Mouse (Mus musculus): ENCODE measurements at regions not wholly inside any gene's neighbourhood (a gene's known extent, or its start where the extent isn't known, plus 50 kb on each side); places are given as distances from the start of the nearest gene placed in this dataset.
"Not testable (repeated sequence)": the region's sequence is repeated elsewhere in the genome, so short reads cannot be mapped to it uniquely, and the experiment has no call there.

- Histone ChIP-seq H3K9ac (no peak overlapping the region), H3K27me3 (replicated peaks) (no peaks in the 10 kb centered on the region), H3K27ac (no peak overlapping the region), H3K9me3 (no peaks in the 10 kb centered on the region), H3K4me2 (replicated peaks) (no peak overlapping the region), H3K4me3 (no peak overlapping the region), H3K4me1 (peaks cover 12% of the 10 kb centered on the region), H3K36me3 (no peaks in the 10 kb centered on the region)
- 81% methylated on average over 8 of the region's 8 CpGs for WGBS
- no peak for ATAC-seq (ENCODE audit: low FRiP score, low read depth)
Measured at GRCm38 (mm10) chr2:129912556-129912955, 99.6 kb upstream of the Tgm3 start.

- no peak overlapping the region for H3K9ac ChIP-seq
- no peak overlapping the region for H3K27ac ChIP-seq
- 83% methylated on average over 8 of the region's 8 CpGs for WGBS
- H3K4me1 ChIP-seq: peaks cover 4% of the 10 kb centered on the region; the same call in 1 of the 2 replicates
- H3K9me3 ChIP-seq: no peaks in the 10 kb centered on the region
- no peak for ATAC-seq (ENCODE audit: low FRiP score, low read depth)
- H3K4me2 ChIP-seq (replicated peaks): no peak overlapping the region
- no peak overlapping the region for H3K4me3 ChIP-seq
- no peaks in the 10 kb centered on the region for H3K36me3 ChIP-seq
- H3K27me3 ChIP-seq (replicated peaks): no peaks in the 10 kb centered on the region
Measured at GRCm38 (mm10) chr2:129914261-129914660, 97.9 kb upstream of the Tgm3 start.

- Histone ChIP-seq H3K4me2 (replicated peaks) (no peak overlapping the region), H3K27me3 (replicated peaks) (no peaks in the 10 kb centered on the region), H3K9ac (no peak overlapping the region), H3K27ac (no peak overlapping the region), H3K4me1 (no peaks in the 10 kb centered on the region), H3K36me3 (no peaks in the 10 kb centered on the region), H3K9me3 (no peaks in the 10 kb centered on the region), H3K4me3 (no peak overlapping the region)
- no peak for ATAC-seq (ENCODE audit: low FRiP score, low read depth)
- 91% methylated on average over 7 of the region's 7 CpGs for WGBS
Measured at GRCm38 (mm10) chr2:129916411-129916810, 95.7 kb upstream of the Tgm3 start.

GRCm38 (mm10) chr2:129918141-129918790 lies 93.9 kb upstream of the Tgm3 start:
- Histone ChIP-seq H3K9ac (no peak overlapping the region), H3K4me2 (replicated peaks) (no peak overlapping the region), H3K27ac (no peak overlapping the region), H3K4me3 (no peak overlapping the region), H3K4me1 (no peaks in the 10 kb centered on the region), H3K27me3 (replicated peaks) (no peaks in the 10 kb centered on the region), H3K36me3 (no peaks in the 10 kb centered on the region), H3K9me3 (no peaks in the 10 kb centered on the region)
- WGBS: 91% methylated on average over 9 of the region's 9 CpGs
- no peak for ATAC-seq (ENCODE audit: low FRiP score, low read depth)

GRCm38 (mm10) chr2:129919551-129919950 lies 92.6 kb upstream of the Tgm3 start:
- Histone ChIP-seq H3K27ac (no peak overlapping the region), H3K4me2 (replicated peaks) (no peak overlapping the region), H3K9ac (no peak overlapping the region), H3K27me3 (replicated peaks) (no peaks in the 10 kb centered on the region), H3K4me3 (no peak overlapping the region), H3K9me3 (no peaks in the 10 kb centered on the region), H3K4me1 (no peaks in the 10 kb centered on the region), H3K36me3 (no peaks in the 10 kb centered on the region)
- 88% methylated on average over 4 of the region's 4 CpGs for WGBS
- no peak for ATAC-seq (ENCODE audit: low FRiP score, low read depth)

GRCm38 (mm10) chr2:129927218-129927617 lies 84.9 kb upstream of the Tgm3 start:
- no peaks in the 10 kb centered on the region for H3K36me3 ChIP-seq
- H3K4me1 ChIP-seq: no peaks in the 10 kb centered on the region
- H3K27ac ChIP-seq: no peak overlapping the region
- H3K9me3 ChIP-seq: no peaks in the 10 kb centered on the region
- 83% methylated on average over 2 of the region's 2 CpGs for WGBS
- no peak for ATAC-seq (ENCODE audit: low FRiP score, low read depth)
- no peak overlapping the region for H3K4me2 ChIP-seq (replicated peaks)
- H3K9ac ChIP-seq: no peak overlapping the region
- H3K4me3 ChIP-seq: no peak overlapping the region
- H3K27me3 ChIP-seq (replicated peaks): no peaks in the 10 kb centered on the region

- Histone ChIP-seq H3K27me3 (replicated peaks) (no peaks in the 10 kb centered on the region), H3K4me1 (no peaks in the 10 kb centered on the region), H3K9me3 (no peaks in the 10 kb centered on the region), H3K9ac (no peak overlapping the region), H3K4me3 (no peak overlapping the region), H3K4me2 (replicated peaks) (no peak overlapping the region), H3K27ac (no peak overlapping the region), H3K36me3 (no peaks in the 10 kb centered on the region)
- ATAC-seq (ENCODE audit: low FRiP score, low read depth): no peak
- 92% methylated on average over 1 of the region's 1 CpGs for WGBS
Measured at GRCm38 (mm10) chr2:129933578-129933977, 78.6 kb upstream of the Tgm3 start.

- Histone ChIP-seq H3K4me3 (no peak overlapping the region), H3K27ac (no peak overlapping the region), H3K9me3 (no peaks in the 10 kb centered on the region), H3K36me3 (no peaks in the 10 kb centered on the region), H3K27me3 (replicated peaks) (no peaks in the 10 kb centered on the region), H3K9ac (no peak overlapping the region), H3K4me2 (replicated peaks) (no peak overlapping the region), H3K4me1 (no peaks in the 10 kb centered on the region)
- no peak for ATAC-seq (ENCODE audit: low FRiP score, low read depth)
- WGBS: 89% methylated on average over 4 of the region's 4 CpGs
Measured at GRCm38 (mm10) chr2:129942824-129943223, 69.3 kb upstream of the Tgm3 start.

- WGBS: 43% methylated on average over 20 of the region's 20 CpGs
- Histone ChIP-seq H3K27ac (no peak overlapping the region), H3K4me3 (no peak overlapping the region), H3K4me1 (no peaks in the 10 kb centered on the region), H3K9ac (0 out of 2 replicates have a peak overlapping the region, but pooled peaks have one; percentile 3), H3K9me3 (no peaks in the 10 kb centered on the region), H3K27me3 (replicated peaks) (no peaks in the 10 kb centered on the region), H3K4me2 (replicated peaks) (peak overlapping the region; percentile 47), H3K36me3 (no peaks in the 10 kb centered on the region)
- no peak for ATAC-seq (ENCODE audit: low FRiP score, low read depth)
Measured at GRCm38 (mm10) chr2:129947847-129948553, 64.1 kb upstream of the Tgm3 start.

GRCm38 (mm10) chr2:129949786-129950185 lies 62.4 kb upstream of the Tgm3 start:
- not testable (repeated sequence) for H3K4me2 ChIP-seq (replicated peaks); H3K4me1 ChIP-seq; H3K27me3 ChIP-seq (replicated peaks); H3K27ac ChIP-seq; ATAC-seq (ENCODE audit: low FRiP score, low read depth); H3K36me3 ChIP-seq; H3K9ac ChIP-seq; H3K9me3 ChIP-seq; H3K4me3 ChIP-seq
- WGBS: 91% methylated on average over 6 of the region's 6 CpGs

GRCm38 (mm10) chr2:129952486-129952885 lies 59.7 kb upstream of the Tgm3 start:
- H3K27ac ChIP-seq: no peak overlapping the region
- 93% methylated on average over 4 of the region's 4 CpGs for WGBS
- H3K9me3 ChIP-seq: no peaks in the 10 kb centered on the region
- no peaks in the 10 kb centered on the region for H3K36me3 ChIP-seq
- no peaks in the 10 kb centered on the region for H3K27me3 ChIP-seq (replicated peaks)
- no peak overlapping the region for H3K4me2 ChIP-seq (replicated peaks)
- ATAC-seq (ENCODE audit: low FRiP score, low read depth): no peak
- peaks cover 12% of the 10 kb centered on the region; the same call in 1 of the 2 replicates for H3K4me1 ChIP-seq
- no peak overlapping the region for H3K4me3 ChIP-seq
- no peak overlapping the region for H3K9ac ChIP-seq

GRCm38 (mm10) chr2:129955260-129955691 lies 56.9 kb upstream of the Tgm3 start:
- Histone ChIP-seq H3K4me1 (peaks cover 12% of the 10 kb centered on the region; the same call in 1 of the 2 replicates), H3K27me3 (replicated peaks) (no peaks in the 10 kb centered on the region), H3K9me3 (no peaks in the 10 kb centered on the region), H3K4me2 (replicated peaks) (no peak overlapping the region), H3K36me3 (no peaks in the 10 kb centered on the region), H3K27ac (no peak overlapping the region), H3K4me3 (no peak overlapping the region), H3K9ac (no peak overlapping the region)
- ATAC-seq (ENCODE audit: low FRiP score, low read depth): no peak
- 58% methylated on average over 8 of the region's 8 CpGs for WGBS

GRCm38 (mm10) chr2:129958120-129958519 lies 54.0 kb upstream of the Tgm3 start:
- Histone ChIP-seq H3K9ac (no peak overlapping the region), H3K27me3 (replicated peaks) (no peaks in the 10 kb centered on the region), H3K9me3 (no peaks in the 10 kb centered on the region), H3K36me3 (no peaks in the 10 kb centered on the region), H3K4me3 (no peak overlapping the region), H3K27ac (no peak overlapping the region), H3K4me2 (replicated peaks) (no peak overlapping the region), H3K4me1 (peaks cover 12% of the 10 kb centered on the region; the same call in 1 of the 2 replicates)
- 38% methylated on average over 3 of the region's 3 CpGs for WGBS
- no peak for ATAC-seq (ENCODE audit: low FRiP score, low read depth)
